Mouse (Mus musculus) kidney, adult 18-20 months (tissue): Measurements from ENCODE around the gene Hacd2.
A peak's percentile ranks its signal among the peaks of the same experiment; 100 is the strongest.

Experiments
- DNase-seq: peaks from one replicate; pipeline ENCODE4 v3.0.0; 2021

Gene Hacd2

GRCm38 (mm10) chr16:35130172-35130571 is 107.9 kb downstream of the Hacd2 start:
- DNase-seq, result no peak

- DNase-seq, result no peak
Observed at GRCm38 (mm10) chr16:35139416-35139815, 117.2 kb downstream of the Hacd2 start.

GRCm38 (mm10) chr16:35139873-35140619 is 117.8 kb downstream of the Hacd2 start:
- no peak for DNase-seq

GRCm38 (mm10) chr16:35140620-35140975 is 118.4 kb downstream of the Hacd2 start:
- DNase-seq, result no peak

DNA sequence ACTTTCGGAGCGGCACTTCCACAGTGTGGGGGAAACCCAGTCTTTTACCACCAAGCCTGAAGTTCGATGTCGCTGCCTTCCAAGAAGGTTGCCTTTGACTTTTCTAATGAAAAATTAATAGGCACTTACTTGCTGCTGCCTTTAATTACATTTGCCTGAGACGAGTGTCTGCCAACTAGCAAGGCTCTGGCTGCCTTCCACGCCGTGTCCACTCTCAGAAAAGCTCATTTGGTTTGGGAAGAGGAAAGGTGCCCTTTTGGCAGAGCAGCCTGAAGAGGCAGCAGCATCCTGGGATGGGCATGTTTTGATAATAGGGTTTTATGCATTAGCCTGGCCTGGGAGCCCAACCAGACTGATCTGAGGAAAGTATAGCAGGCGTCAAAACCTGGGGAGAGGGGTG is 119.6 kb downstream of the Hacd2 start:
- DNase-seq, result no peak

- DNase-seq, result no peak
Observed at GRCm38 (mm10) chr16:35146153-35146552, 123.9 kb downstream of the Hacd2 start.

DNA sequence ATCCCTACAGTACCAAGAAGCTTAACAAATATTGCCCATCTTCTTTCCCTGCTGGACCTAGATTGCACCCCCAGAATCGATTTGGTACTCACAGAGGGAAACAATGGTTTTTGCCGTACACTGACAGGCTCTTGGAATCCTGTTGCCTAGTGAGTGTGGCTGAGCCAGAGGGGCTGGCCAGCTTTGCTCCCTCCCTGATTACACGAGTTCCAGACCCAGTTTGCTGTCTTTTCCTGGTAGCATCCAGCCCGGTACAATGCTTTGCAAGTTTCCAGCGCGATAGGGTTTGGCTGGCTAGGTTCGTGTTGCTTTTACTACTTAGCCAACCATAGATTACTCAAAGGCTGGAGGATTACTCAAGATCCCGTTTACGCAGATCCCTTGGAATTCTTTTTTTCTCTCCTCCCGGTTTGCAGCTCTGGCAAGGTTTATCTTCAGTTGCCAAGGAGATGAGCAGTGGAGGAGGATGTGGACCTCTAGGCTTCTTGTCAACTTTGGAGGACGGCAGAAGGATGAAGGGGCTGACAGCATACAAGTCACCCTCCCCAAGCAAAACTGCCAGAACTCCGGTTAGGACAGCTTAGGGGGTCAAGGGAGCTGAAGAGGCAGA is 131.0 kb downstream of the Hacd2 start:
- DNase-seq, result no peak

- DNase-seq, result no peak
Observed at GRCm38 (mm10) chr16:35154245-35154640, 132.0 kb downstream of the Hacd2 start.

DNA sequence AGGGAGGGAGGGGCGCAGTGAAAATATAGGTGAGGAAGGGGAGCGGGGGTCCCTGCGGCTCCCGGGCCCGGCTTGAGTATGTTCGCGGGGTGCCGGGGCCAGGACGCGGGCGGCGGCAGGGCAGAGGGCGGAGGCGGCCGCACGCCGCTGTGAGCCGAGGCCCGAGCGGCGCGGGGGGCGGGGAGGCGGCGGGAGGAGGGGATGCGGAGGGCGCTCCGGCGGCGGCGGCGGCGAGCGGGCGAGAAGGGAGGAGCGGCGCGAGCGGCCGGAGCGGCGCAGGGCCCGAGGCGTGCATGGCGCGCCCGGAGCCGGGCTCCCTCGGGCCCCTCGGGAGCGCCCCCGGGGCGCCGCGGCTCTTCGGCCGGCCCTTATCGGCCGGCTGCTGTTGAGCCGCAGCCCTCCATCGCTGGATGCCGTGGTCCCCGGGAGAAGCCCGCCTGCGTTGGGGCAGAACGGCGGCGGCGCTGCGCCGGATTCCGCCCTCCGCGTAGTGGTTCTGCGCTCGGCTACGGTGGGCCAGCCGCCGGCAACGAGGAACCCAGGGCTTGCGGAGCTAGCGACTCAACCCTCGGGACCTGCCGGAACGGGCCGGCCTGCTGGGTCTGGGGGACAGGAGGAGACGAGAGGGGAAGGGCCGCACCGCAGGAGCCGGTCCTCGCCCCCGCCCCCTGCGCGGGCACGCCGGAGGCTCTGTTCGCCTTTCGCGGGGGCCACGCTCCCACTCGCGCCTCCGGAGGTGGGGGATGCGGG is 132.6 kb downstream of the Hacd2 start, which contains the start of gene Adcy5:
Adcy5 (plus strand) TSS at position 237 of the 750 bp plus-strand sequence.
- peak; percentile 28 for DNase-seq

DNA sequence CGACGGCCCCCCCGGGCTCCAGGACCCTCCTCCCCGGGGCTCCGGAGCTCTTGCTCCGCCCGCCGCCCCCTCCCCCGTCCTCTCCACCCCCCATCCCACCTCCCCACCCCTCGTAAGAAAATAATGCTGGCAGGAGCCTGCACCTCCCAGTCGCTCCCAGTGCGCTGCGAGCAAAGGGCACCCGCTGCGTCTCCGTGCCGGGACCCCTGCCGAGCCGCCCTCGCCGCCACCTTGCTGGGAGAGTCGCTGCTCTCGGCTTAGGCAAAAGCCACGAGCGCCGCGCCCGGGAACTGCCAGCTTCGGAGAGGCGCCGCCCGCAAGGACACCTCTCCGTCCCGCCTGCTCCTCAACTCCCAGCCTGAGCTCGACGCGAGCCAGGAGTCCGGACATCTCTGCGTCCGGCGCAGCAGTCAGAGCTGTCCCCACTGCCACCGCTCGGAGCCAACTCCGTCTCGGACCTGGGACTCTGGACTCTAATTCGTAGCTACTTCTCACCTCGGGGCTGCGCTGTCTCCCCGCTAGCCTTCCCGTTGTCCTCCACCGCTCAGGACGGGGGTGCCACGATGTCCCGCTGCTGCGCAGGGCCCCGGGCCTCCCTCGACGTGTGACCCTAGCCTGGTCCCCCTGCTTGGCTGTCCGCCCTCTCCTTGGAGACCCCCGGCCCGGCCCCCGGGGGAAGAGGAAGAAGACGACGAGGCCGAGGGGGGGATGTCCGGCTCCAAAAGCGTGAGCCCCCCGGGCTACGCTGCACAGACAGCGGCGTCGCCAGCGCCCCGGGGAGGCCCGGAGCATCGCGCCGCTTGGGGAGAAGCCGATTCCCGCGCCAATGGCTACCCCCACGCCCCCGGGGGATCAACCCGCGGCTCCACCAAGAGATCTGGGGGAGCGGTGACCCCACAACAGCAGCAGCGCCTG is 133.4 kb downstream of the Hacd2 start:
- peak; percentile 51 for DNase-seq

- DNase-seq, result peak; percentile 58
Observed at GRCm38 (mm10) chr16:35156306-35156695, 134.1 kb downstream of the Hacd2 start.

GRCm38 (mm10) chr16:35156832-35157231 is 134.6 kb downstream of the Hacd2 start:
- DNase-seq, result no peak
